Mouse (Mus musculus) CD4-positive, CD25-positive, alpha-beta regulatory T cell, adult 4 months (primary cell): Measurements from ENCODE around the gene Tmod3. TPM values are rescaled to one million over a fixed set of nuclear protein-coding genes. Genes with fewer than 3 reads are reported as not detected.

Source experiments
- ATAC-seq: one replicate; pipeline ENCODE4 v1.8.0; 2017
- polyA plus RNA-seq, 2 experiments: library from polyadenylated mRNA; unstranded; fragments of 100-300 nt; shearing (Covaris generic); gene quantifications; one replicate each; pipeline ENCODE4 v1.2.1; 2017

The Tmod3 gene
- polyA plus RNA-seq = 100 to 1,000 TPM; 147 to 187 TPM

DNA sequence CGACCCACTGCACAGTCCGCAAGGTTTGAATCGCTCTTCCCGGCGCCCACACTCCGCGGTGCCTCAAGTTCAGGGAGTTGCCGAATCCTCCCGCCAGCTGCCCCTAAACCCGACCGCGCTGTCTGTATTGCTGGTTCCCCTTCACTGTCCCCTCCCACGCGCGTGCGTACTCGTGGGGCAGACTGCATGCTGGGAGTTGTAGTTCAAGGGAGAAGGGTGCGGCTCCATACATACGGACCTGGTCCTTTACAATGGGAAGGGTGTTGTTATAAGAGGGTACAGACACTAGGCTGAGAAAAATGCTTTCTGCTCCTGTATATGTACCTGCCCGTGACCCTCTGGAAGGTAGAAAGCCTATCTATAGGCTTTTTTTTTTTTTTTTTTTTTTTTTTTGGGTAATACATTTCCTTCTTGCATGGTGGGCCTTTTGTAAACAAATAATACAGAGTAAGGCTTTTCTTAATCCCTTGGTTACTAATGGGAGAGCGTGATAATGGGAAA is at the start of gene Tmod3:
TSS of gene Tmod3 (minus strand) at position 146 of the 501 bp plus-strand sequence.
- peak; percentile 90 for ATAC-seq

DNA sequence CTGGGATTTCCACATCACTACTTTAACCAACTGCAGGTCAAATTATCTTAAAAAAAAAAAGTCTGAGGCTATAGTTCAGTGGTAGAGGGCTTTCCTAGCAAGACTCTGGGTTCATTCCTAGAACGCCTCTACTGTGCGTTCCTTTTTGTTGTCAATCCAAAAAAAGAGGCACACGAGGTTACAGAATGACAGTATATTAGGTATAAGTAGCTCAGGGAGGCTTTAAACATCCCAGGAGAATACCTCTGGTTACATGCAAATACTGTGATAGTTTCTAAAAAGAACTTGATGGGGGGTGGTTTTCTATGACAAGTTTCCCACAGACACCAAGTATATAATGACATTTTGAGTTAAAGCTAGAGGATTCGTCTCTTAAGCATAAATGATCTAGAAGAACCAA is 48.0 kb upstream of the Tmod3 start:
- ATAC-seq = no peak

DNA sequence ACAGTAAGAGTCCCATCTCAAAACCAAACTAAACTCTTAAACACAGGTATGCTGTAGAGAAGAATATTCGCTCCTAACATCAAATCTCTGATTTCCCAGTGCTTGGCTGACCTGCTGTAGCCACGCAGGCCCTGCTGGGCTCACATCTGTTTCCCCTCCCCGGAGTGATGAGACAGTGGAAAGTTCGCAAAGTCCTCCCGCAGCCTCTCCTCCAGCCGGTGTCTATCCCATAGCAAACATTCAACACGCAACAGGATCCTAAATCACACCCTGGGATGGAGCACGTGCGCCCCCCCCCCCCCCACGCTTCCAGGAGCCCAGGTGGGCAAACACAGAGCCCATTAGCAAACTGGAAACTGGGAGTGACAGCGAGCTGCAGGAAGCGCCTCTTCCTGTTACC is 42.1 kb upstream of the Tmod3 start:
- ATAC-seq = no peak

DNA sequence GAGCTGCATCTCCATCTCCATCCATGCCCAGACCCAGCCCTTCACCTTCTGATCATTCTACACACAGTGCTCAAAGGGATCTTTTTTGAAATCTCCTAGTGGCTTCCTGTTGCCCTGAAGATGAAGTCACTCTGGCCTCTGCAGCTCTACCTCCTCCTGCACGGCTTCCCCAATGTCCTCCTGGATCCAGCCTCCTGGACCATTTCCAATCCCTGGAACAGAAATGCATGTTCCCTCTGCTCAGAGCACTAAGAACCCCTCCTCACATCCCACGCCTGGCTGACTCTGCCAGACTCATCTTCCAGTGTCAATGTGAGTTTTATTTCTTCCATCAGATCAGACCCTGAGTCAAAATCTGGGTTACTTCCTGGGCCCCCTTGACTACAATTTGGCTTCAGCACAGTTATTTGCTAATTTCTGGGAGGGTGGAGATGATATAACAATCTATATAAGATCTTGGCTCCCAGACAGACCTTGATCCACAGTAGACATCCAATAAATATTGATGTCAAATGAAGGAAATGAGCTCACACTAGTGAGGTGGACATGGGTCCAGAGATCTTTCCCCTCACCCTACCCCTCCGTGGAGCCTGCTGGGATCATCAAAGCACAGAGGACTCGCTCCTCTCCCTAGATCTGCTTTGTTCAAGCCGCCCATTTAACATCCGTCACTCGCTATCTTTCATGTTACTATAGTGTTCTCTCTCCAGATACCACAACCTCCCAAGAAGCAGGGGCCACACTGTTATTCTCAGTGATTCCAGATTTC is 40.9 kb upstream of the Tmod3 start:
- no peak for ATAC-seq

DNA sequence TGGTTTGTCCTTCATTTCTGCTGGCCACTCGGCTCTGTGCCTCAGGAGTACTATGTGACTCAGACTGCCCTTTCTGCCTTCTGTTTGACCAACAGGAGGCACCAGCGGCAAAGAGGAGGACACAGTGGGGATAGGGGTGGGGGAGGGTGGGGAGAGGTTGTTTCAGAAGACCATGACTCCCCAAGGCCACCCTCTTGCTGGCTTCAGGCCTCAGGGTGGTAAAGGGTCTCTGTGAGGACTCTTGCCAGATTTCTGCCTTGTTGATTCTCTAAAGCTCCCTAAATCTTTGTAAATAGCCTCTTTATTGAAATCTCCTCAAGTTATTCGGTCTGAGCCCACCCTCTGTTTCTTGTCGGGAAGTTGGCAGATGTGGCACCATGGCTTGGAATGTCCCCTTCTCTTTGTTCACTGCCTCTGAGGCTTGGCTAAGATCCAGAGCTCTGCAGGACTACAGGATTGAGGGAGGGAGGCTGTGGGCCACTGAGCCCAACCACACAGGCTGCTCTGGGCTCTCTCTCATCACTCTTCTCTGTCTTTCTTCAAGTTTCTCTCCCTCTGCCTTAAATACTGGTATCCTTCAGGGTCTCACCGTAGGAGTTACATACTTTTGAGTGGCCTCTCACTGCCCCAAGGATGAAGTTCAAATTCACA is 39.9 kb upstream of the Tmod3 start:
- ATAC-seq = no peak

DNA sequence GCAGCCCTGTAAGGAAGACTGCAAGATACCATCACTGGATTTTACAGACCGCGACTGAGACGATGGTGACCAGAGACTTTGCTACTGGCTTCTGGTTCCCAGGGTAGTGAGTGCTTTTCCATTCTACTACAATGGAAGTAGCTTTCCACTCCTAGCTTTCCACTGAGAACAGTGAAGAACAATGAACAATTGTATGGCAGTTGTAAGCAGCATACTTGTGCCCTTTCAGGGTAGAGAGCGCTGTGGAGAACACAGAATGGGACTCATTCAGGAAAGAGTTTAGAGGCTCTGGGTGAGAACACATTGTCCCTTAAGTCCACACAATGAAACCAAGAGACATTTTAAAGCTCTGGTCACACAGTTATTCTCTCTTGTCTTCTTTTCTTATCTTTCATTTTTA is 38.1 kb upstream of the Tmod3 start:
- ATAC-seq = no peak

DNA sequence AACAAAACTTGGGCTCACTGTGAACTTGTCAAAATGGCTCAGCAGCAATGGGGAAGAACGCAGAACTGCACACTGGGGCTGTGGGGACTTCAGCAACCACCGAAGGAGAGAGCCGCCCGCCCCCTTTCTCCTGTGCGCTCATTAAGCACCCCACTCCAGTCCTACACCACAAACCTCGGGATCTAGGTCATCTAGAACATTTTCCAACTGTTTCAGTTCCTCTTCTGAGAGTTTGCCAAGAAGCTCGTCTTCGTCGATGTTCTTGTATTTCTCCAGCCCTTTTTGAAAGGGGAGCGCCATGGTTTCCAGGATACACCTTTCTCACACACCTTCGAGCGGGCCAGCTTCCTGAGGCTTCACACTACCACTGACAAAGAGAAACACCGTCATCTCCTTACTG is 37.6 kb upstream of the Tmod3 start:
- ATAC-seq = no peak

DNA sequence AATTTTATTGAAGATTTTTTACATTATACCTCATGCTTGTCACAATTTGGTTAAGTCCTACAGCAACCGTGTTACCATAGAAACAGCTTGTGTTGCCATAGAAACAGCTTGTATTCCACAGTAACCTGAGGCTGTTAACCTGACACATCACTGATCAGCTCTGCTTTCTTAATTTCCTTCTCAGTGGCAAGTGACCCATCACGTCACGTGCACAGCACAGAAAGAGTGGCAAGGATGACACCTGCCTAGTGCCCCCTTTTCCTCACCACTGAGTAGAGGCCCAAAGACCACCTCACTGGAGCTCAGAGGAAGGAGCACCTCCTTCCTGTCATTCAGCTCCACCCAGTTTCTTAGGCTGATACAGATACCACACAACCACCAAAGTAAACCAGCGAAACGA is 34.0 kb upstream of the Tmod3 start:
- no peak for ATAC-seq

DNA sequence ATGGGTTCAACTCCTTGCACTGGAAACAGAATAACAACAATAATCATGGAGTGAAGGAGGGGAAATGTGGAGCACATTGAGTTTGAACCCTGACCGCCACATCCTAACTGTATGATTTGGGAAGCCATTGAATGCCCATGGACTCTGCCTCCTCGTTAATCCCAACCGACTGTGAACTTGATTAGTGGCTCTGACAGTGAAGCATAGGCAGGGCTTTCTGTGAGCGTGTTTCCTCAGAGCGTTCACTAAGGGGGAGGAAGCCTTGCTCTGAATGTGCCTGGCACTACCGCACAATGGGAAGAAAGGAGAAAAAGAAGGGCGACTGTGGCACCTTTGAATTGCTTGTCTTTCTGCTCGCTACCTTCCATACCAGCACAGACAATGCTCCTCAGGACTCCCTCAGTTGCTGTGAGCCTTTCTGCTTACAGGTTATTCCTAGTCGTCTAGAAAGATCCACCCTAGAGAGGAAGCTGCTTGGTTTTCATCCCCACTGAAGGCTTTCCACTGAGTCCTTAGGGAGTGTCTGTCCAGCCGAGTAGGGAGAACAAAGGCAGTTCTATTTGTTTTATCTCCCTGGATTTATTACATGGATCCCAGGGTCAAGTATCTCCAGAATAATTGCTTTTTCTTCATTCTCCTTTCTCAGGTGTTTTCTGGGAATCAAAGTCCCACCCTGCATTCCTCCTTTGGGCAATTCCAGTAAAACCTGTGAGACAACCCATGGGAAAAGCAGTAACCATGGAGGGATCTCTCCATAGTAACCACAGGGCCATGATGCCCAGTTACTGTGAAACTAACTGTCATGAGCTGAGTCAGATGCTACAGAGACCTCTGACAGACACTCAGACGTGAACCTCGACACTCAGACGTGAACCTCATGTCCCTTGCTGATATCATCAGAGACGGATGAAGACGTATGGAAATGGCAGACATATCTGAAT is 30.7 kb upstream of the Tmod3 start:
- no peak for ATAC-seq

DNA sequence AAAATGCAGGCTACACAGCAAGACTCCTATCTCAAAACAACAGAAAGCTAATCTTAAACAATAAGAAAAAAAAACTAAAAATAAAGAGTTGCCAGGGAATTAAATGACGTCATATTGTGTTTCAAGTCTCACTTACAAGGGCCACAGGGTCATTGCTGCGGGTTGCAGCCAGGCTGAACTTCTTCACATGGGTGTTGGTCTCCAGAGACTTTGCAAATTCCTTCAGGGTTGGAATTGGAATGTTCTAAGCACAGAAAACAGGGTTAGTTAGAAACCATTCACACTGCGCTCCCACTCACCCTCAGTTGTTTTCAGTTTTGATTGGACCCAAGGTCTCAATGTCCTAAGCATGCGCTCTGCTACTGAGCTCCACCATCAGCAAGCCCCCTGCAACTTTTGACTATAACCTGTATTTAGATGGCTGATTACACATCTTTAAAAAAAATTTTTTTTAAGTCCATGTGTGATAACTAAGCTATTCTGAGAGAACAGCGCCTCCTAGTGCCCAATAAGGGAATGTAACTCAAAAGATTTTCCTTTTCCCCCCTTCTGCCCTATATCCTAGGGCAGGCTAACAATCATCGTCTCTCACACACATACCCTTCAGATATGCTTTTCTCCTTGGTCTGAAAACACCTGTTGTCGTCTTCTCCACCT is 22.4 kb upstream of the Tmod3 start:
- ATAC-seq = peak; percentile 74

DNA sequence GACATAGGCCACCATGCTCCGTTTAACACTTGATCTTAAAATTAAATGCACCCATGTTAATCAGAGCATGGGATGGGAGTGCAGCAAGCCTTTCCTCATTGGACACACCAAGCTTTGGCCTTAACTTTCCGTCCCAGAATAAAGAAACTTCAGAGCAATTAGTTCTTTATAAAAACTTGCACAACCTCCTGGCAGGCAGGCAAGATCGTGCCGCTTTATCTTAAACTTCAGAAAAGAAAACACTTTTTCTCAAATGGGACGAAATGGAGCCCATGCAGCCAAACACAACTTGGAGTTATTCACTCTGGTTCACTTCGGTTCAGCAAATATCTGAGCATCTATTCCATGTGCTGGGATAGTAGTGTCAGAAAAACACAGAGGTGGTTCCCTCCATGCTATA is 19.9 kb upstream of the Tmod3 start:
- no peak for ATAC-seq

DNA sequence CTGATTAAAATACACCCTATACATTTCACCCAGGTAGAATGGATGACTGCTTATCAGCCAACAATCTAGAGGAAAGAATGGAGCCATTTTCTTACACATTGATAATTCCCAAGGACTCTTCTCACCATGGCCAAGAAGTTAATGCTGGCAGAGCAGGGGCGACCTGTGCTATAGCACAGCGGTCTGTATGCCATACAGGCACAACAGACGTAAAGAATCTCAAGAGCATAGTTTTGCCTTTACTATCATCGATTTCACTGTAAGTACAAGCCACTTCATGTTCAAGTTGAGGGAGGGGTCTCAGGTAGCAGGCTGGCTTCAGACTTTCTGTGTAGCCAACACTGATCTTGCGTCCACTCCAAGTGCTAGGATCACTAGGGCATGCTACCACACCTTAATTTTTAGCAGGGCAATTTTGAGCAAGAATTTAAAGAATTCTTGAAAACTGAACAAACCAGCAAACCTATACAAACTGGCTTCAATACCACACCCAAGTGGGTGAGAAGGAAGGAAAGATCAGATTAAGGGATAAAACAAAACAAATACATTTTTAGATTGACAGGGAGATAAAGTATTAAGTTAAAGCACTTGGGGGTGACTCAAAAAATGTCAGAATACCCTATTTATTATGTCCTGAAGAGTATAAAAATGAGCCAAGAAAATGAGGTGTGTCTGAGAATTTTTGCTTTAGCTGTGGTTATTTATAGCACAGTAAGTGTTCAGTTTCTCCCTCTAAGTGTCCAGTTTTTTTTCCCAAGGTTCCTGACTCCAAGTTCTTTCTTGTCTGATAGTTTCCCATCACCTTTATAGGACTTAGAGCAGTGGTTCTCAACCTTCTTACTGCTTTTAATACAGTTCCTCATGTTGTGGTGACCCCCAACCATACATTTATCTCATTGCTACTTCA is 11.8 kb upstream of the Tmod3 start:
- no peak for ATAC-seq

DNA sequence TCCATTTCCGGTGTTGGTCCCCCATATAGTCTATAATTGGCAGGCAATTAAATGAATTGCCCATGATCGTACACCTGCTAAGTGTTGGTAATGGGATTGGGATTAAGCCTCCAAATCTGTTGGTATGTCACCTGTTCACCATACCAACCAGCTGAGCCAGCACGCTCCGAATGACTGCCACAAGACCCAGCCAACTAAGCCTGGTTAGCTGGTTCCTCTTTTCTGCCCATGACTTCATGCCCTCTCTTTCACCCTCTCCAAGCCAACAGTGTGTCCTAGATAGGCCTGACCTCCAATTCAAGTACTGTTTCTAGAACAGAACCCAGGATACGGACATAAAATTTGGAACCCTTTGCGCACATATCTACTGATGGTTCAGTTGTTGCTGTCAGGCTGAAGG is 8.9 kb upstream of the Tmod3 start:
- no peak for ATAC-seq

DNA sequence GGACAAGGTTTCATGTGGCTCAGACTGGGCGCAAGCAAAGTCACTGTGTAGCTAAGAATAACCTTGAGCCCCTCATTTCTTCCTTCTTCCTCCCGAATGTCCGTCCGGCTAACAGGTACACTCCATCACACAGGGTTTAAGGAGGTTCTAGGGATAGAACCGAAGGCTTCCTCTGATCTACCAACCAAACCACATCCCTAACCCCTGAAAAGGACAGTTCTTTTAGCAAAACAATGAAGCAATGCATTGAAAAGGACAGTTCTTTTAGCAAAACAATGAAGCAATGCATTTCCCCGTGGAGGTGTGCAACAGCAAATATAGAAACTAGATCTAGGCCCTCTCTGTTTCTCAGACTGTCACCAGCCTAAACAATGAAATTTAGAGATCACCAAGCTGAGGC is 5.4 kb upstream of the Tmod3 start:
- ATAC-seq = no peak

DNA sequence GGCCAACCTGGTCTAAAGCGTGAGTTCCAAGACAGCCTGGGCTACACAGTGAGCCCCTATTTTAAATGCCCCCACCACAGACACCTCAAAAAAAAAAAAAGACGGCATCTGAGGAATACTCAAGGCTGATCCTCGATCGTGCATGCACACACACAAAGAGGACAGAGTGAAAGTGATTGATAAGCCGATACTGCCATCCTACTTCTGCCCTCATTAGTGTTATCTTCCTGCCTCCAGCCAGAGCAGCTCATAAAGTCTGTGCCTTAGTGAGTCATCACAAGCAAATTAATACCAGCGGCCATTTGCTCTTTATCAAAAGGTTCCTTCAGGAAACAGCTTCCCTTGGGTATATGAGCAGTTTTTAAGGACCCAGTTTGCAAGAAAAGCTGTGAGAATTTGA is 4.2 kb upstream of the Tmod3 start:
- ATAC-seq = no peak

DNA sequence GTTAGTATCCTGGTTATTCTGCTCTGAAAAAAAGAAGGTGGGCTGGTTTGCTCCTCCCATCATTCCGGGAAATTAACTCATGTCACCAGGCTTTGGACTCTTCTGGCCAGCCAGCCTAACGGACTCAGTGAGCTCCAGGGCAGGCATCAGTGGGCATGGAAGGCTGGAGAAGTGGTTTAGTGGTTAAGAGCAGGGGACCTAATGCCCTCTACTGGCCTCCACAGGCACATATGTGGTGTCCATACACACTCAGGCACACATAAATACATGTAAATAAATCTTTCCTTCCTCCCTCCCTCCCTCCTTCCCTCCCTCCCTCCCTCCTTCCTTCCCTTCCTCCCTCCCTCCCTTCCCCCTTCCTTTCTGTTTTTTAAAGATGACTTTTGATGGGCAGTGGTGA is 3.7 kb upstream of the Tmod3 start:
- no peak for ATAC-seq

DNA sequence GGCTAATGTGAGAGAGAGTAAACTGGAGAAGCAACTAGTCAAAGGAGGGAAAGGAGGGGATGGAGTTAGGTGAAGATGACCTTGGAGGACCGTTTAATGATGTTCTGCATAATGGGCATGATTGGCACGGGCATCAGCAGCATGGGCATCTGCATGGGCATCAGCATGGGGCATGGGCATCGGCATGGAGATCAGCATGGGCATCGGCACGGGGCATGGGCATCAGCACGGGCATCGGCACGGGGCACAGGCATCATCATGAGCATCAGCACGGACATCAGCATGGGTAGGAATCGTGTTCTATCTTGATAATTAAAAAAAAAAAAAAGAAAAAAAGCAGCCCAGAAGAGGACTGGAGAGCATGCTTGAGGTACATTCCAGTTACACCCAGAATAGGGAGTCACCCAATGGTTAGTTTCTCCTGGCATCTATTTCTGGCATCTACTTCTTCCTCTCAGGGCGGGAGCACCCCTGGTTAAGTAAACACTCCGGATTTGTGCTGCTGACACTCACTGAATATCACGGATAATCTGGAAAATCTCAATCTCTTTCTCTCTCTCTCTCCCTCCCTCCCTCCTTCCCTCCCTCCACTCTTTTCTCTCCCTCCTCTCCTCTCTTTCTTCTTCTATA is 1.7 kb upstream of the Tmod3 start:
- no peak for ATAC-seq

DNA sequence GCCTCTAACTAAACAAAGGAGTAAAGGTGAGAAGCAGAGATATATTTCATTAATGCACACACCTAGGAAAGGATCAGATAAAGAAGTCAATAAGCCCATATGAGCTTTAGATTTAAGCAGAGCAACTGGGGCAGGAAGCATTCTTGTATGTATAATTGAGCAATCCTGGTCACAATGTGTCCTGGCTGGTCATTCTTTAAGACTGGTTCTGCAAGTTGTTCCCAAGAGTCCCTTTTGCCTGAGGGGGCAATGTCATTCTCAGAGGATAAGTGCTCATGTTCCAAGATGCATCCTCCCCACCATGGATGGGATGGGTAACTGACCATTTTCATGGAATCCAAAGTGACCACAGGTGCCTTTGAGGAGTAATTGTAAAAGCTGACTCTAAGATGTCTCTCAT is 896 bp upstream of the Tmod3 start:
- no peak for ATAC-seq

DNA sequence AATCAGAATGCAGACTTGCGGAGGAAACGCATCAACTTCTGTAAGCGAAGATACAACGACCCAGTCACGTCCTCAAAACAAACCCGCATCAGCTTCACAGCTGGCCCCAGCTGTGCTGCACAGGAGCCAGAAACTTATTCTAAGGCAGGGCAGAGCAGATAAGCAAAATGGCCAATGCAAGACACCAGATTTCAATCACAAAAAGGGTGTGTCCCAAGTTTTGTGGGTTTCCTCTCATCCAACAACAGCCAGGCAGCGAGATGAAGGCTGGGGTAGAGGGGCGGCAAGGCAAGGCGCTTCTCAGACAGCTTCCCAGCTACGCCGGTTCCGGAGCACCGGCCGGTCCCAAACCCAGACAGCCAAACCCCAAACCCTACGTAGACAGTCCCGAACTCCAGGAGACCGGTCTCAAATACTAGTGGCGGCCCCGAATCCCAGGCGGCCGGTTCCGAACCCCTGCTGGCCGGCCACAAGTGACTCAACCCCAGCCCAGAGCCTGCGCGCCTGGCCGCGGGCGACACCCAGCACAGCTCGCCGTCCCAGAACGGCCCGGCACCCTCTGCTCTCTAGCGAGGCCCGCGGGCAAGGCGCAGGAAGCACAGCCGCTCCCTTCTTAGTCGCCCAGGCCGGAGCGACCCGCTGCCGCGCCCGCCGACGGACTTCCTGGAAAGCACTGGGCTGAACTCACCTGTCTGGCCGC is 495 bp downstream of the Tmod3 start:
- ATAC-seq = peak; percentile 64

DNA sequence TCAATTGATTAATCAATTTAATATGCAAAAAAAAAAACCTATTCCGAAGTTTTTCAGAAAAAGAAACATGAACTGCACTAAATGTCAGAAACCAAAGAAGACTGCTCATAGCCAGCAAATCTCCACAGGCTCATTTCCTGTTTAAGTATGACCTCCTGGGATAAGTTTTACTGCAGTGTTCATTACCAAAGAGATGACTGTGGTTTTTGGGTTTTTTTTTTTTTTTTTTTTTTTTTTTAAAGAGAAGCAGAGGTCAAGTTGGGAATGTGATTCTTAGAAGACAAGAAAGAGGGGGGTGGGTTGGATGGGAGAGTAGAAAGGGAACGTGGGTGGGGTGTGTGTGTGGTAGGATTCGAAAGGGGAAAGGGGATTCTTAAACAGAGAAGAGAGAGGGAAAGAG is 1.1 kb downstream of the Tmod3 start:
- ATAC-seq = no peak
